8 mouse cellular contexts compared by ENCODE assay signal in the genomic region with DNA sequence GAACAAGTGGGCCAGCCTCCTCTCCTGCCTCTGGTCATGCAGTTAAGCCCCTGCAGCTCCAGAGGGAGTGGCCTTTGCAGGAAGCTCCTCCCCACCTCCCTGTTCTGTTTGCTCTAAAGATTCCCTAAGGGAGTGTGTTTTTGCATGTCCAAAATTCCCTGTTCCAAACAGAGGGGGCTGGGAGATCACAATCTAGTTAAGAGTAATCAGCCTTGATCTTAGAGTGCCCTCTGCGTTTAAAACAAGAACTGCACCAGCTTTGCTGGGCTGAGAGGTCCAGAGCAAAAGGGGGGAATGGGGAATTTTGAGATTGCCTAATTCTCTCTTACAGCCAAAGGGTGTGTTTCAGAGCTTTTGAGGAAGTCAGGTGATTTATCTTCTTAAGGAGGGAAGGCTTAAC. TPM values are rescaled to one million over a fixed set of nuclear protein-coding genes. Genes with fewer than 3 reads are reported as not detected.
DNase-seq lines count a peak whose midpoint lies in the region; ATAC-seq lines count a peak whose summit lies in the region.
"Not testable (repeated sequence)": the region's sequence is repeated elsewhere in the genome, so short reads cannot be mapped to it uniquely, and the experiment has no call there.

A gene (minus strand): TSS at position 76 of the 400 bp plus-strand sequence.

- not testable (repeated sequence) for H3K4me3 ChIP-seq in lung, embryonic 15.5 days

- peak; percentile 64 for DNase-seq in adipocyte (ENCODE audit: low spot score)
- DNase-seq in cerebellum, postnatal 25 days = peak; percentile 29 to 70
- peak; percentile 58 to 63 for DNase-seq in gastrocnemius, adult 8-10 months (ENCODE audit: low spot score in 2 of 2)
- peak; percentile 24 for DNase-seq in hindlimb bud, embryonic 11.5 days (ENCODE audit: extremely low spot score, low read depth, low spot score)
- peak; percentile 71 to 74 for DNase-seq in layer of hippocampus, postnatal 10 days (ENCODE audit: low spot score in 2 of 2)
- DNase-seq in right cerebral cortex, adult 18-20 months = peak; percentile 51
- peak; percentile 48 for DNase-seq in urinary bladder, postnatal 25 days (ENCODE audit: low spot score)

- not testable (repeated sequence) for H3K36me3 ChIP-seq in lung, embryonic 15.5 days

- 9% methylated on average over 1 of the region's 1 CpGs for WGBS in lung, embryonic 15.5 days

- not testable (repeated sequence) for H3K9ac ChIP-seq in lung, embryonic 15.5 days

- ATAC-seq in lung, embryonic 15.5 days (ENCODE audit: borderline replicate concordance, extremely low read depth, low FRiP score, low TSS enrichment) = peak; percentile 57; the same call in 1 of the 2 replicates

- H3K4me2 ChIP-seq in lung, embryonic 15.5 days = not testable (repeated sequence)

- H3K4me1 ChIP-seq in lung, embryonic 15.5 days = not testable (repeated sequence)

- not testable (repeated sequence) for H3K27ac ChIP-seq in lung, embryonic 15.5 days

- not testable (repeated sequence) for H3K27me3 ChIP-seq in lung, embryonic 15.5 days

- H3K9me3 ChIP-seq in lung, embryonic 15.5 days = not testable (repeated sequence)

RNA-seq across cellular contexts. Expression of the gene that starts here (rescaled TPM):
- total RNA-seq in gastrocnemius, adult 8-10 months (2022) = 10 to 100 TPM in 3 of 4 experiments, 1 to 10 TPM in 1; 8.4 to 20.8 (median 14.2) TPM
- 1 to 10 TPM; 1.2 to 1.3 TPM for total RNA-seq in layer of hippocampus, postnatal 10 days (2021)
- 2.6 and 3.6 TPM in 2 replicates for polyA plus RNA-seq in lung, embryonic 15.5 days (2015; fragmentation: Nextera tagmentation; extraction: Ambion mirVana)

Comparison
In these comparisons a context has a peak if more than half of its experiments do, and no peak if none do; other contexts are left out.
1. RNA of the gene that starts here (total RNA-seq): 8.4 to 20.8 TPM in gastrocnemius, adult 8-10 months; 1.2 to 1.3 TPM in layer of hippocampus, postnatal 10 days; every median in the first group is over 4 times any median in the second.
2. Peak in every context shown above with its lines, with median percentiles within 50 percentile points of each other: DNase-seq.